Mouse (Mus musculus) lung, postnatal 4 days (tissue): ENCODE results near the gene Vmn2r56.
"Not testable (repeated sequence)": the region's sequence is repeated elsewhere in the genome, so short reads cannot be mapped to it uniquely, and the experiment has no call there.

Experiments used
- DNase-seq, 2 experiments: peaks; one replicate each; pipeline ENCODE4 v3.0.0; 2021

The Vmn2r56 gene

DNA sequence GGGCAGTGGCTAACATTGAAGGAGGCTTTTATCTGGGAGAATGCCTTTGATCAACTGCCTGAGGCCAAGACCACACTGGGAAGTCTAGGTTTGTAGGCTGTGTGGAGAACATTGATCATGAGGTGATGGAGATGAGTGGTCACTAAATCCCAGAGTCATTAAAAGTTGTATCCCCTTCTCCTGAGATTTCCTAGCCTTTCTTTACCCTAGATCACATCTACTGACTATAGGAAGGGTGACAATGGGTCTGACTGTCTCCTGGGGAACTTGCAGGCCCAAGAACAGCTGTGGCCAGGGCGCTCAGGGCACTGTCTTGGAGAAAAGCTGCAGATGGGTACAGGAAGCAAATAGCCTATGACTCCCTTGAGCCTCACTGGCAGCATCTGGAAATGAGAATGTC lies at the start of gene Vmn2r56:
TSS of gene Vmn2r56 (minus strand) at position 101 of the 400 bp plus-strand sequence.
- DNase-seq, result no peak

DNA sequence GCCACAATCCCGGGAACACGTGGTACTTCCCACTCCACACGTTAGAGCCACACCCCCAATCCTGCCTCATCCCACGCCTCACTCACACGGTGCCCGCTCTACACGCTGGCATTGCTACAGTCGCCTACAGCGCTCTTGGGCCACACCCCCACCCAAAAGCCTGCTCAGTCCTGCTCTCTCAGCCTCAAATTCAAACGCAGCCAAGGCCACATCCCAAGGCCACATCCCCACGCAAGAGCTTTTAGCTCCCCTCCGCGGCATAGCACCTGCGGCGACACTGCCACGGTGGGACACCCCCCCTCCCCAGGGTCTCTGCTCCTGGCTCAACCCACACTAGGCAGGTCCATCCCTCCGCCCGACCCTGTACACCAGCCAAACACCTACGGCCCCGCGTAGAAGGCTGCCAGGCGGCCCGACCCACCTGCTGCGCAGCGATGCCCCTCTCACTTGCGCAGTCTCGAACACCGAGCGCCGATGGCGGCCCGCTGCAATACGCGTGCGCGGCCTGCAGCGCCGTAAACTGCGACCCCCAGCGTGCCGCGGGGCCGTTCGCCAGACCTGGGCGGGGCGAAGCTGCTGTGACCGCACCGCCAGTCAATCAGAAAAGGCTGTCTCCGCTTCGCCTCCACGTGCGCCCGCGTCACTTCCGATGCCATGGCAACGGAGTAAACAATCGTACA lies 45.5 kb upstream of the Vmn2r56 start:
- DNase-seq, result peak; percentile 83 to 90

DNA sequence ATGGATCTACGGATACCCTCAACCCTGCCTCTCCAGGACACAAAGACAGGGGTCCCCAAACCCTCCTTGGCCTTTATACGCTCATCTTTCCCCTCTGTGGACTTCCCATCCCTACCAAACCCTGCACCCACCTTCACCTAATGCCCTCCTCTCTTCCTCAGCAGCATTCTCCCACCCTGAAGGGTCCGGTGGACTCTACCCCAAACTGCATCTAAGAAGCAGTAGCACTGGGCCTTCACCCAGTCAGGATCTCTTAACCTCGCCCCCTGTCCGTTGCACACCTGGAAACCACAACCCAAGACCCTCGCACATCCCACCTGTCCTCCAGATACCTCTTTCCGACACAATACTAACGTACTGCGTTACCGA lies 45.0 kb upstream of the Vmn2r56 start:
- DNase-seq, result no peak

DNA sequence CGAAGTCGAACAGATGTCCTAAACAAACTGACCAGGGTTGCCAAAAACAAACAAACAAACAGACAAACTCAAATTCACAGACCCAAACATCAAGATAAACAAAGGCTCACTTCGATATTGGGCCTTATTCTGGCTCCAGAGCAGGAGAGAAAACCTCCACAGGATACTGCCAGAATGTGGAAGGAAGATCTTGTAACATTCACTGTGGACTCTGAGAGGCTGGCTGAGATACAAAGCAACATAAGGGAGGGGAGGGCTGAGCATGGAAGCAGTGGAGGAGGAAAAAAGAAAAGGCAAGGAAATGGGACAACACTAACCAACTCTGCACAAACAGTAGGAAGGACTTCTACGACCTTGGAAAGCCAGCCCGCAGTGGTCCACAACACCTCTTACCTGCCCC lies 44.3 kb upstream of the Vmn2r56 start:
- DNase-seq, result no peak

DNA sequence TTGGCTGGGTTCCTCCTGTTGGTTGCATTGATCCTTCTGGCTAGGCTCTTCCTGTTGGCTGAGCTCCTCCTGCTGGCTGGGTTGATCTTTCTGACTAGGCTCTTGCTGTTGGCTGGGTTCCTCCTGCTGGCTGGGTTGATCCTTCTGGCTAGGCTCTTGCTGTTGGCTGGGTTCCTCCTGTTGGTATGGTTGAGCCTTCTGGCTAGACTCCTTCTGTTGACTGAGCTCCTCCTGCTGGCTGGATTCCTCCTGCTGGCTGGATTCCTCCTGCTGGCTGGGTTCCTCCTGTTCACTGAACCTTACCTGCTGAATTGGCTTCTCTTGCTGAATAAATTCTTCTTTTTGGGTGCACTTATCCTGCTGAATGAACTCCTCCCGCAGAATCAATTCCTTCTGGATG lies 39.8 kb upstream of the Vmn2r56 start:
- DNase-seq, result no peak

DNA sequence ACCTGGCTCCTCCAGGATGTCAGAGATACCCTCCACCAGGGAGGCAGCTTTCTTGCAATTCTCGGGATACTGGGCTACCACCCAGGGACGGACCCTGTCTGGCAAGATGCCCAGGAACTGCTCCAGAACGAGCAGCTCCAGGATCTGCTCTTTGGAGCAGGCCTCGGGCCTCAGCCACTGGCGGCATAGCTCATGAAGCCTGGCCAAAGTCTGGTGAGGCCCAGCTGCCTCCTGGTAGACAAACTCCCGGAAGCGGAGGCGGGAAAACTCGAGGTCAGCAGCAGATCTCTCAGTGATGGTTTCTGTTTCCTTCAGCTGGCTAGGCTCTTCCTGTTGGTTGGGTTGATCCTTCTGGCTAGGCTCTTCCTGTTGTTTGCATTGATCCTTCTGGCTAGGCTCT lies 39.3 kb upstream of the Vmn2r56 start:
- no peak for DNase-seq

DNA sequence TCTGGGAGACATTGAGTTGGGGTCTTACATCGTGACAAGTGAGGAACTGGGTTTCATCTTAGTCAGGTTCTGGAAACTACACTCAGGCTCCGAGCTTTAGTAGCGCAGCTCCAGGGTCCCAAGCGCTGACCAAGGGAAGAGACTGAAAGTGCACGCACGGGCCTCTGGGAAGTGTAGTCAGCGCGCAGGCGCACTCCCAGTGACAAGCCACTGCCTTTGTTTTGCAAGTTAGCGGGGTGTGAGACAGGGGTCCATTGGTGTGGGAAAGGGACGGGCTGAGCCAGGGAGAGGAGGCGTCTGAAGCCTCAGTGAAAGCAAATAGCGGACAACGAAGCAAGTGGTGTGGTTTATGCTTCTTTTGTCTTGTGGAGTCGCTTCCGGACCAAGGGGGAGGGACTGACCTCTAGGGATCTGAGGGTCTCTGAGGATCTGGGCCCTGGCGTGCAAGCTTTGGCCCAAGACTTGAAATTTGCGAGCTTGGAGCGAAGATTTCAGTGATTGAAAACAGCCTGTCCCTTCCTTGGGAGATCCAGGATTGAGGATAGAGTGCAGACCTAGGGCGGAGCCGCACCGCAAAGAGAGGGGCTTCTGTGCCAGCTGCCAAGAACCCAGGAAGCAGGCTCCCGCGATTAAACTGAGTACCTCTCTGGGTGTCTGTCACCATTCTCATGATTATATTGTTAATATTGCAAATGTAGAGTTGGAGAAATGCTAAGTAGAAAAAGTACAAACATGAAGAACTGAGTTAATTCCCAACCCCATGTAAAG lies 14.8 kb upstream of the Vmn2r56 start:
- DNase-seq, result no peak

DNA sequence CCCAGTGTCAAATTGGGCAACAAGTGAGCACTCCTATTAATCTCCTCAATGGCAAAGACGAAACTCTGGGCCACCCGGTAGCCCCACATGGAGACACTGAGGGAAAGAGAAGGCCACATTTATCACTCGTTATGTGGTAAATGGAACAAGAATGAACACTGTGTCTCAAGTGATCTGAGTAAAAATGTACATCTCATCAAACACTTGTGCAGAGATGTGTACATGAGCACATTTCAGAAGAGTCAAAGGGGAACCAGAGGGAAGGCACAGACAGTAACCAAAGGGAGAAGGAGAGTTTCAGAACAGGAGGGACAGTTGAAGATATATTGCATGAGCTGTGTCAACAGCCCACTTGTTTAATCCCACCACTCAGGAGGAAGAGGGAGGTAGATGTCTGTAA lies 49.9 kb downstream of the Vmn2r56 start, which contains the start of gene Vmn2r55:
TSS of gene Vmn2r55 (minus strand) at position 101 of the 400 bp plus-strand sequence.
- DNase-seq, result not testable (repeated sequence)

DNA sequence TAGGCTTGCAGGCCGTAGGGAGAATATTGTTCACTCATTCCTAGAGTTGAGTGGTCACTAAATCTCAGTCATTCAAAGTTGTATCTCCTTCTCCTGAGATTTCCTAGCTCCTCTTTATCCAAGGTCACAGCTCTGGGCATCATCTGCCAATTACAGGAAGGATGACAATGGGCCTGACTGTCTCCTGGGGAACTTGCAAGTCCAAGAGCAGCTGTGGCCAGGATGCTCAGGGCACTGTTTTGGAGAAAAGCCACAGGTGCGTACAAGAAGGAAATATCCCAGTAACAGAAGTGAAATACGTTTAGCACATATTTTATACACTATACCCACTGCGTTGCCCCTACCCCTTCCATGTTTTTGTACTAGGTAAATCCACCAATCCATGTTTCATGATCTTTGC lies 94.6 kb downstream of the Vmn2r56 start, which contains the start of gene Vmn2r54:
TSS of gene Vmn2r54 (minus strand) at position 101 of the 400 bp plus-strand sequence.
- not testable (repeated sequence) for DNase-seq
